Mouse (Mus musculus): Measurements from ENCODE around the gene Txndc15.

Gene Txndc15

GRCm38 (mm10) chr13:55730716-55731115 lies 16.3 kb downstream of the Txndc15 start:
- in situ Hi-C loops (cut with MboI): no loop called here

GRCm38 (mm10) chr13:55732121-55732520 lies 17.7 kb downstream of the Txndc15 start:
- in situ Hi-C loops (cut with MboI): no loop called here

GRCm38 (mm10) chr13:55733628-55734502 lies 19.4 kb downstream of the Txndc15 start:
- in situ Hi-C loops (cut with MboI): no loop called here

GRCm38 (mm10) chr13:55737885-55738284 lies 23.4 kb downstream of the Txndc15 start:
- in situ Hi-C loops (cut with MboI): no loop called here

GRCm38 (mm10) chr13:55742306-55742705 lies 27.9 kb downstream of the Txndc15 start:
- in situ Hi-C loops (cut with MboI): no loop called here

GRCm38 (mm10) chr13:55754380-55754779 lies 39.9 kb downstream of the Txndc15 start:
- in situ Hi-C loops (cut with MboI): no loop called here

GRCm38 (mm10) chr13:55756789-55757188 lies 42.3 kb downstream of the Txndc15 start:
- in situ Hi-C loops (cut with MboI): no loop called here

GRCm38 (mm10) chr13:55757645-55758044 lies 43.2 kb downstream of the Txndc15 start:
- in situ Hi-C loops (cut with MboI): no loop called here

- in situ Hi-C loops (cut with MboI): no loop called here
Measured at GRCm38 (mm10) chr13:55760576-55760975, 46.1 kb downstream of the Txndc15 start.

- in situ Hi-C loops (cut with MboI): no loop called here
Measured at GRCm38 (mm10) chr13:55761486-55761885, 47.0 kb downstream of the Txndc15 start.

GRCm38 (mm10) chr13:55774352-55774751 lies 59.9 kb downstream of the Txndc15 start:
- in situ Hi-C loops (cut with MboI): no loop called here

- in situ Hi-C loops (cut with MboI): no loop called here
Measured at GRCm38 (mm10) chr13:55775056-55775455, 60.6 kb downstream of the Txndc15 start.
